Mouse (Mus musculus) cerebellum, adult 9-10 months (tissue): ENCODE measurements around the gene Fras1.

Source experiments
- DNase-seq: peaks from one replicate; pipeline ENCODE4 v3.0.0; 2022

Fras1 gene

DNA sequence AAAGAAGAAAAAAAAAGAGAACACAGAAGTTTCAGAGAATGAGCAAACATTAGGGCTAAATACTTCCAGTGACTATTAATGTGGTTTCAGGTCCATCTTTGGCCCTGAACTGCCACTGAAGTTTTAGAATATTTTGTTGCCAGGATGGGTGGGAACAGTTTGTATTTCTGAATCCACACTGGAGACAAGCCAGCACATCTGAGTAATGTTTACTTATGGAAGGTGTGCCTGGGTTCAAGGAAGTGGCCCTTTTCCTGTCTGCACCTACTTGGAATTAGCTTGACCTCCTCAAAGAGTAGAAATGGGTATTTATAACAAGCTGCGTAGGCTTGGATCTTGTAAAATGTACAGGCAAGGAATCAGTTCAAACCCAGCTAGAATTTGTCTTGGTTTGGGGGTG is 422.0 kb downstream of the Fras1 start:
- DNase-seq, result no peak

GRCm38 (mm10) chr5:96797465-96797864 is 423.7 kb downstream of the Fras1 start:
- no peak for DNase-seq

DNA sequence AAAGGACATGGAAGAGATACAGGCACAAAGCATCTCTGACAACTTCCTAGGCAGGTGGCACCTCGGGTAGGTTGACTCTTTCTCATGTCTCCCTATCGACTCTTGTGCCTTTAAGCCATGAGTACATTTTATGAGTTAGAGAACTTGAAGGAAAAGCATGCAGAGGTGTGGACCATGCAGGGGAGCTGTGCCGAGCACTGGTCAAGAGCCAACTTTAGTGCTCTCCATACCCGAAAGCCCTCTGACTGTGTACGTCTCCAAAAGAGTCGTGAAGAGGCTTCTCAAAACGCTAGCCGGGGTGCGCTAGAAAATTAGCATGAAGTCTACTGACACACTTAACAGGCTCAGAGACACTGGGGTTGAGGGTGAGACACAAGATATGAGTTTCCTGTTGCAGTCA is 425.4 kb downstream of the Fras1 start:
- no peak for DNase-seq

DNA sequence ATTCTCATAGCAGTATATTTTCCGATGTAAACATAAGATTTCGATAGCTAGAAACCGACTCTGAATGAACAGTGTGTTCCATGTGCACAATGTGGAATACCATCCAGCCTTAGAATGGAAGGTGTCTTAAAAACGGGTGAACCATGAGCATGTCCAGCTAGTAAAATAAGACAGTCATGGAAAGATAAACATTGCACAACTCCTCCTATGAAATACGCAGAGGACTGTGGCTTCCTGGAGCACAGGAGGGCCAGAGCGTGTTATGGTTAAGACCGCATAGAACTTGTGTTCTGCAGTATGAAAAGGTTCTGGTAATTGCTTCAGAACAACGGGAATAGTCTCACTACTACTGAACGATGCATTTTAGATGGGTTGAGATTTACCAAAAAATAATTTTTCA is 426.2 kb downstream of the Fras1 start:
- DNase-seq, result no peak

DNA sequence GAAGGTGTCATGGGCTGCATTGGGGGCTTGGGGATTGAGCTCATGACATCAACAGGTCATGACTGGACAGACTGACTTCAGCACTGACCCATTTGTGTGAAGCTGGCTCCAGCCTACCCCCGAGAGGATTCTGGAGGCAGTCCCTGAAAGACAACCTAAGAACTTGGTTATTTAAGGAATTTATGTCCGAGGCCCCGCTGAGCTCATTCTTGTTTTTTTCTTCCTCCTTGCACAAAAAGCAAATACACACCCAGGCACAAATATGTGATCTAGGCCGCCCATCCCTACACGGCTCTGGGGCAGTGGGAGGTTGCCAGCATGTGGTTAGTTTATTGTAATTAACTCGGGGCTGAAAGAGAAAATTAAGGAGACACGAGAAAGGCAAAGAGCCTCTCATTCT is 428.4 kb downstream of the Fras1 start:
- no peak for DNase-seq

DNA sequence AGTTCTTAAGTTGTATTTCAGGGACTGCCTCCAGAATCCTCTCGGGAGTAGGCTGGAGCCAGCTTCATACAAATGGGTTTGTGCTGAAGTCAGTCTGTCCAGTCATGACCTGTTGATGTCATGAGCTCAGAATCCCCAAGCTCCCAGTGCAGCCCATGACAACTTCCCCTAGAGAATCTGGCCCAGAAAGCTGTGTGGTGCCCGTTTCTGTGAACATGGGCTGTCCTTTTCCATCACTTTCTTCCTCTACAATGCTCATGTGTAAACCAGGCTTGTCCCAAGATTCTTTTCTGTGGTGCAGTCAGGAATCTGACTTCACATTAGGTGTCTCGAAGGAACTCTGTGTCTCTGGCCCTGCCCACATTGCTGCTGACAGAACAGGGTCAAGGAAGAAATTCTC is 429.3 kb downstream of the Fras1 start:
- no peak for DNase-seq

DNA sequence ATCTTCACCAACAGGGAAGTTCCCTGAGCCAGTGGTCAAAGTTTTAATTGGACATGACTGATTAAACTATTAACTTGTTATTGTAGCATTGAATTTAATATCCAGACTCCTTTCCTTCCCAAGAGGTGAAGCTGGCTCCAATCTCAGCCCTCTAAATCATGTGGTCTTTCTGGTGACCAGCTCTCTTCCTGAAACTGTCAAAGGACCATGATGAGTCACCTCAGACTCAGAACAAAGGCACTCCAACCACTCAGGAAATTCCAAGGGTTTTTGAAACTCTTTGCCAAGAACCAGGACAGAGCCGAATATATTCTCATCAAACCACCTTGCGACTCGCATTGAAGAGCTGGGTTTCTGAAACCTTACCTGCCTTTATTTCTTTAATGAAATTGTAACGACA is 430.5 kb downstream of the Fras1 start:
- DNase-seq, result no peak

- no peak for DNase-seq
Measured at GRCm38 (mm10) chr5:96804813-96805212, 431.1 kb downstream of the Fras1 start.

DNA sequence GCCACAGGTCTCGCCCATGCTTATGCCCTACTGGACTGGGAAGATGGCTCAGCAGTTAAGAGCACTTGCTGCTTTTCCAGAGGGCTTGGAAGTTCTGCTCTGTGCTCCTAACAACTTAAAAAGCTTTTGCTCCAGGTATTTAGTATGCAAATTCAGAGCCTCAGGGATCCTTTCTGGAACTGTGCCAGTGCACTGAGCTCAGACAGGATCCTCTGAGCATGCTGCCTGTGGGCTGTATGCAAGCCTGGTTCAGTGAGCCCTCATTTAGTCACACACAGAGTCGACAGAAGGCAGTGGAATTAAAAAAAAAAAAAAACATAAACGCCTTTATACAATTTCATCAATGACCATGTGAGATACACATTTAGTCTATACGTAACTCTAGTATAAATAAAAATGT is 436.9 kb downstream of the Fras1 start:
- DNase-seq, result no peak

GRCm38 (mm10) chr5:96824769-96825327 is 451.1 kb downstream of the Fras1 start:
- DNase-seq, result no peak

GRCm38 (mm10) chr5:96827176-96827575 is 453.4 kb downstream of the Fras1 start:
- no peak for DNase-seq
